Comparison of ENCODE assay signal across 9 mouse cellular contexts in genomic region chr11:69922796-69923195, GRCm38 (mm10). TPM values are rescaled to one million over a fixed set of nuclear protein-coding genes. Genes with fewer than 3 reads are reported as not detected.
DNase-seq lines count a peak whose midpoint lies in the region; ATAC-seq and TF ChIP-seq lines count a peak whose summit lies in the region.
"Had no signal": no experiment of that assay in that cellular context is flagged by ENCODE, and none has a peak within 500 bp of the region (broad histone marks: within the 10 kb centered on the region; RNA-seq: fewer than 3 reads in every experiment).

No protein-coding gene starts in this region.

- no peak for ATAC-seq in kidney, postnatal 0 days (replicated peaks; ENCODE audit: low FRiP score, low read depth)
- no peak for ATAC-seq in hindbrain, postnatal 0 days

- WGBS in kidney, postnatal 0 days: 57% methylated on average over 3 of the region's 3 CpGs
- WGBS in hindbrain, postnatal 0 days: 63% methylated on average over 3 of the region's 3 CpGs

- peaks cover 11% of the 10 kb centered on the region for H3K4me1 ChIP-seq in kidney, postnatal 0 days (replicated peaks; ENCODE audit: insufficient read depth, low read length)
- peaks cover 10% of the 10 kb centered on the region for H3K4me1 ChIP-seq in hindbrain, postnatal 0 days (ENCODE audit: insufficient read depth, low read length)

- no peaks in the 10 kb centered on the region for H3K27me3 ChIP-seq in kidney, postnatal 0 days (ENCODE audit: insufficient read depth, low read length)
- no peaks in the 10 kb centered on the region for H3K27me3 ChIP-seq in hindbrain, postnatal 0 days (ENCODE audit: insufficient read depth, low read length)
- no peaks in the 10 kb centered on the region for H3K27me3 ChIP-seq in myocyte (ENCODE audit: control insufficient read depth, insufficient read depth, insufficient read length)

- H3K4me2 ChIP-seq in kidney, postnatal 0 days (ENCODE audit: low read length): no peak overlapping the region
- H3K4me2 ChIP-seq in hindbrain, postnatal 0 days (ENCODE audit: low read depth, low read length): peak overlapping the region; percentile 63; the same call in 1 of the 2 replicates
- H3K4me2 ChIP-seq in myocyte (ENCODE audit: low read depth): peak overlapping the region; percentile 86

- peak; percentile 23 for DNase-seq in adrenal gland, postnatal 14 days
- no peak for DNase-seq in adrenal gland, postnatal 25 days
- no peak for DNase-seq in kidney, postnatal 0 days (ENCODE audit: low spot score)
- no peak for DNase-seq in kidney, postnatal 10 days
- no peak for DNase-seq in hindbrain, postnatal 0 days (ENCODE audit: low spot score)
- no peak for DNase-seq in embryo, embryonic 9.5 days (ENCODE audit: extremely low spot score)
- DNase-seq in lung, adult 18-20 months: no peak
- DNase-seq: lung, postnatal 36 days had no signal

- no peak overlapping the region for H3K9ac ChIP-seq in kidney, postnatal 0 days (ENCODE audit: low read depth, low read length)
- H3K9ac ChIP-seq in hindbrain, postnatal 0 days (replicated peaks; ENCODE audit: low read length): no peak overlapping the region

- peaks cover 29% of the 10 kb centered on the region for H3K79me2 ChIP-seq in myocyte (ENCODE audit: control insufficient read depth, insufficient read depth)

- no peaks in the 10 kb centered on the region for H3K9me3 ChIP-seq in kidney, postnatal 0 days (replicated peaks; ENCODE audit: low read length)
- H3K9me3 ChIP-seq in hindbrain, postnatal 0 days (ENCODE audit: low read length): no peaks in the 10 kb centered on the region

- peak overlapping the region; percentile 95 for H3K27ac ChIP-seq in kidney, postnatal 0 days
- H3K27ac ChIP-seq in hindbrain, postnatal 0 days: no peak overlapping the region

- no peak overlapping the region for H3ac ChIP-seq in myocyte (ENCODE audit: control insufficient read depth, insufficient read length)

- TF ChIP-seq POLR2A in myocyte (IDR thresholded peaks at IDR 0.05; ENCODE audit: insufficient read length, low read depth): no peak

- H3K36me3 ChIP-seq in kidney, postnatal 0 days (ENCODE audit: insufficient read depth, low read length): peaks cover 11% of the 10 kb centered on the region; the same call in 1 of the 2 replicates
- peaks cover 11% of the 10 kb centered on the region for H3K36me3 ChIP-seq in hindbrain, postnatal 0 days (ENCODE audit: insufficient read depth, low read length)
- H3K36me3 ChIP-seq in myocyte (ENCODE audit: control insufficient read depth, insufficient read depth): peaks cover 13% of the 10 kb centered on the region

- H3K4me3 ChIP-seq in kidney, postnatal 0 days (replicated peaks; ENCODE audit: low read depth, low read length): no peak overlapping the region
- no peak overlapping the region for H3K4me3 ChIP-seq in hindbrain, postnatal 0 days (ENCODE audit: low read length)
- H3K4me3 ChIP-seq in myocyte: peak overlapping the region; percentile 77

- no peak for TF ChIP-seq CTCF in kidney, postnatal 0 days (IDR thresholded peaks at IDR 0.05; ENCODE audit: low read depth)
- no peak for TF ChIP-seq CTCF in hindbrain, postnatal 0 days (IDR thresholded peaks at IDR 0.05; ENCODE audit: low read depth)

TF ChIP-seq in myocyte, 11 proteins besides CTCF, POLR2A, EP300 and RAD21:
- no peak for TF ChIP-seq MYOD1 (IDR thresholded peaks at IDR 0.05; ENCODE audit: control insufficient read depth in 1 of 3, insufficient read length in 2 of 3, low read depth in 2 of 3)
- TF ChIP-seq REST (IDR thresholded peaks at IDR 0.05; ENCODE audit: insufficient read depth, insufficient read length): no peak
- no peak for TF ChIP-seq POLR2AphosphoS2 (IDR thresholded peaks at IDR 0.05; ENCODE audit: insufficient read length, low read depth)
- no peak for TF ChIP-seq CEBPB (IDR thresholded peaks at IDR 0.05; ENCODE audit: insufficient read depth, poor library complexity, severe bottlenecking)
- no peak for TF ChIP-seq TCF12 (IDR thresholded peaks at IDR 0.05; ENCODE audit: insufficient read depth, poor library complexity, severe bottlenecking)
- TF ChIP-seq SRF (IDR thresholded peaks at IDR 0.05; ENCODE audit: control insufficient read depth, insufficient read length, low read depth): no peak
- TF ChIP-seq MYOG (IDR thresholded peaks at IDR 0.05; ENCODE audit: control insufficient read depth in 1 of 3, insufficient read depth in 1 of 3, insufficient read length in 2 of 3, low read depth in 2 of 3): no peak

RNA-seq across cellular contexts. Expression of gene Eif5a, which starts 1.0 kb away (rescaled TPM):
- total RNA-seq in adrenal gland, postnatal 14 days (2021): 616 and 636 TPM in 2 replicates
- 542 and 558 TPM in 2 replicates for total RNA-seq in adrenal gland, postnatal 25 days (2021)
- polyA plus RNA-seq in kidney, postnatal 0 days (2015; fragmentation: Nextera tagmentation; extraction: Ambion mirVana): 1,371 and 1,476 TPM in 2 replicates
- 491 and 500 TPM in 2 replicates for total RNA-seq in hindbrain, postnatal 0 days (2014; rRNA removed)
- 1,157 and 1,160 TPM in 2 replicates for polyA plus RNA-seq in hindbrain, postnatal 0 days (2015; fragmentation: Nextera tagmentation; extraction: Ambion mirVana)
- 1,243 TPM for polyA plus RNA-seq in myocyte (2012; fragmentation: generic; extraction: Trizol)

RNA-seq across cellular contexts. Expression of gene Gps2, which starts 9.1 kb away (rescaled TPM):
- total RNA-seq in adrenal gland, postnatal 14 days (2021): 52.3 and 57.3 TPM in 2 replicates
- 62.5 and 70.2 TPM in 2 replicates for total RNA-seq in adrenal gland, postnatal 25 days (2021)
- polyA plus RNA-seq in kidney, postnatal 0 days (2015; fragmentation: Nextera tagmentation; extraction: Ambion mirVana): 63.0 and 65.0 TPM in 2 replicates
- total RNA-seq in hindbrain, postnatal 0 days (2014; rRNA removed): 48.1 and 67.6 TPM in 2 replicates
- polyA plus RNA-seq in hindbrain, postnatal 0 days (2015; fragmentation: Nextera tagmentation; extraction: Ambion mirVana): 60.8 and 65.9 TPM in 2 replicates
- polyA plus RNA-seq in myocyte (2012; fragmentation: generic; extraction: Trizol): 38.0 TPM

RNA-seq across cellular contexts. Expression of gene Ybx2, which starts 12.8 kb away (rescaled TPM):
- 27.3 and 39.6 TPM in 2 replicates for total RNA-seq in adrenal gland, postnatal 14 days (2021)
- 14.1 and 14.8 TPM in 2 replicates for total RNA-seq in adrenal gland, postnatal 25 days (2021)
- 6.8 and 7.5 TPM in 2 replicates for polyA plus RNA-seq in kidney, postnatal 0 days (2015; fragmentation: Nextera tagmentation; extraction: Ambion mirVana)
- 23.9 and 31.1 TPM in 2 replicates for total RNA-seq in hindbrain, postnatal 0 days (2014; rRNA removed)
- polyA plus RNA-seq in hindbrain, postnatal 0 days (2015; fragmentation: Nextera tagmentation; extraction: Ambion mirVana): 3.3 and 5.9 TPM in 2 replicates
- polyA plus RNA-seq in myocyte (2012; fragmentation: generic; extraction: Trizol): 0.12 TPM

RNA-seq across cellular contexts. Expression of gene Neurl4, which starts 21.9 kb away (rescaled TPM):
- total RNA-seq in adrenal gland, postnatal 14 days (2021): 45.9 and 48.8 TPM in 2 replicates
- total RNA-seq in adrenal gland, postnatal 25 days (2021): 52.4 and 55.5 TPM in 2 replicates
- 9.7 and 12.7 TPM in 2 replicates for polyA plus RNA-seq in kidney, postnatal 0 days (2015; fragmentation: Nextera tagmentation; extraction: Ambion mirVana)
- total RNA-seq in hindbrain, postnatal 0 days (2014; rRNA removed): 95.1 and 118 TPM in 2 replicates
- 11.9 and 13.1 TPM in 2 replicates for polyA plus RNA-seq in hindbrain, postnatal 0 days (2015; fragmentation: Nextera tagmentation; extraction: Ambion mirVana)
- polyA plus RNA-seq in myocyte (2012; fragmentation: generic; extraction: Trizol): 42.2 TPM

RNA-seq across cellular contexts. Expression of gene 2810408A11Rik, which starts 22.0 kb away (rescaled TPM):
- 1.8 and 2.1 TPM in 2 replicates for total RNA-seq in adrenal gland, postnatal 14 days (2021)
- total RNA-seq in adrenal gland, postnatal 25 days (2021): 1.2 and 2.6 TPM in 2 replicates
- 12.5 and 13.0 TPM in 2 replicates for polyA plus RNA-seq in kidney, postnatal 0 days (2015; fragmentation: Nextera tagmentation; extraction: Ambion mirVana)
- 2.9 and 9.7 TPM in 2 replicates for total RNA-seq in hindbrain, postnatal 0 days (2014; rRNA removed)
- 6.5 and 8.1 TPM in 2 replicates for polyA plus RNA-seq in hindbrain, postnatal 0 days (2015; fragmentation: Nextera tagmentation; extraction: Ambion mirVana)
- 3.0 TPM for polyA plus RNA-seq in myocyte (2012; fragmentation: generic; extraction: Trizol)
